Mouse (Mus musculus) ES-Bruce4 (cell line): ENCODE results near the gene Ptprm.

ENCODE experiments used
- CTCF ChIP-seq: IDR thresholded peaks from one replicate; pipeline ENCODE4 v1.8.1; 2011; ENCODE audit warnings: low read depth, low read length
- EP300 ChIP-seq: IDR thresholded peaks from 2 replicates; pipeline ENCODE4 v1.6.1; 2011; ENCODE audit warnings: low read depth, low read length; ENCODE audit not compliant: insufficient read depth
- POLR2A ChIP-seq: IDR thresholded peaks from one replicate; pipeline ENCODE4 v1.8.1; 2011; ENCODE audit warnings: low read length; ENCODE audit not compliant: insufficient read depth

DNA sequence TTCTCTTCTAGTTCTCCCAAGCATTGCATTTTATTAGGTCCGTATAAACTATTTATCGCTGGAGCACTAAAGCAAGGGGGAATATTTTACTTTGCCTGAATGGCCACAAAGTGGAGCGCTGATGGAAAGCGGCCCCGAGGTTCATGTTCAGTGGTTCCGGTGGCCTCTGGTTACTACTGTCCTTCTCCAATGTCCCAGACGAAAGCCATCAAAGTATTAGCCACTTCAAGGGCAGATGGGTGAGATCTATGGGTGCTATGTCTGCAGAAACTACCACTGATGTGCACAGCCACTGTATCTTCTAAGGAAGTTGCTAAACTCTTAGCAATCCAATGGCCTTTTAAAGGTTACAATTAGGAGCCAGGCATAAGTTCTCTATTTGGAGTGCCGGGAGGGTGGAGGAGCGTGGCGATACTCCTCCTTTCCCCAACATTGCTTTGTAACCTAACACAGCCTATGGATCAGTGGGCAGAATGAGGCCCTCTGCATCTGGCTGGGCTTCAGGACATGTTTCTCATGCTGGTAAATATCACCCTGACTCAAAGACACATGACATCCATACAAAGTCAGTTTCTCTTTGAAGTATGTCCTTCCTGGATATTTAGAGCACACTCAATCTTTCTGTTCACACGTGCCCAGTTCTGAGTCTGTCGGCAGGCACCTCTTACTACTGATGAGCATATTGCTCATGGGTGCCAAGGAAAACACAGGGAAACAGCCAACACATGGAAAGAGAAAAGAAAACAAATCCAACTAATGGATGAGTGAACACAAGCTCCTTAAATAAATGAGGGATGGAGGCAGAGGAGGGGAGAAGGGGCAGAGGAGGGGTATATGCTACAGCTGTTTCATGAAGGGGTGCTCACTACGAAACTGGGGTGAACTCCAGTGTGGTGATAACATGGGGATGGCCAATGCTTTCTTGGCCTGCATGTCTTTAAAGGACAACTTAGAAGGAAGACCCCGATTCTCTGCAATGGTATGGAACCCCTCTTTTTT lies 584.6 kb downstream of the Ptprm start:
- TF ChIP-seq CTCF (no peak), EP300 (no peak), POLR2A (no peak)
